Mouse (Mus musculus): Measurements from ENCODE around the gene Msx2. TPM values are rescaled to one million over a fixed set of nuclear protein-coding genes. Genes with fewer than 3 reads are reported as not detected.

Gene Msx2
- polyA plus RNA-seq, 1 experiment from 2014 or later, result 8.3 TPM

DNA sequence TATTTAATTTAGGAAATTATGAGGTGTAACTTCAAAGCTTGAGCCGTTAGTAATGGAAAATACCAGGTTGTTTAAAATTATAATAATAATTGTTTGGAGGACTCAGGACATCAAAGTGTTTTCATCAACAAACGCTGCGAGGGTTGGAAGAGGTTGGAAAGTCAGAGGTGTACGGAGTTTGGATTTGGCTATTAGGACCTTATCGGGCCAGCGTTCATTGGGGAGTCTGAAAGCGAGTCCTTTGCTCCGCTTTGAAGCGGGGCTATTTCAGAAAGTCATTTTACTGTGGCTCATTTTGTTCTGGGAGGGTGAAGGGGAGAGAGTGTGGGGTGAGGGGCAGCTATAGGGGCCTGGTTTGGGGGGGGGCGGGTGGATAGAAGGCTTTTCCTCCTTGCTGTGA lies 8.9 kb downstream of the Msx2 start:
- Histone ChIP-seq H3K4me1 (replicated peaks) (peaks cover 48% of the 10 kb centered on the region), H3K9ac (no peak overlapping the region), H3K36me3 (no peaks in the 10 kb centered on the region), H3K27me3 (peaks cover 90% of the 10 kb centered on the region), H3K27ac (0 out of 2 replicates have a peak overlapping the region, but pooled peaks have one; percentile 35), H3K4me2 (peak overlapping the region; percentile 42), H3K9me3 (no peaks in the 10 kb centered on the region), H3K4me3 (no peak overlapping the region)
- WGBS, result 4% methylated on average over 10 of the region's 10 CpGs
- ATAC-seq (ENCODE audit: low FRiP score), result no peak

GRCm38 (mm10) chr13:53463037-53463436 lies 9.8 kb downstream of the Msx2 start:
- 2% methylated on average over 7 of the region's 7 CpGs for WGBS
- peaks cover 88% of the 10 kb centered on the region for H3K27me3 ChIP-seq

DNA sequence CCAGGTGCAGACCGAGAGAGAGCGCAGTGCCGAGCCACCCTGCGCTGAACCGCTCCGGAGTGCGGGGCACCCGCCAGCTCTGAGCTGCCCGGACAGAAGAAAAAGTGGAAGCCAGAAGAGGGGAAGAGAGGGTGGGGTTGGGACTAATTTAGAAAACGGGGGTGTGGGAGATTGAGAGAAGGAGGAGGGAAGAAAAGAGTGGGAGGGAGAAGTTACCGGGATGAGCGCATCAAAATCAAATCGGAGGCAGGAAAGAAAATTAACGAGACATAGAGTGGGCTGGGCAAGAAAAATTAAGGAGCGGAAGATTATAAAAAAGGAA lies 10.3 kb downstream of the Msx2 start:
- Histone ChIP-seq H3K9ac (peak overlapping the region; percentile 66), H3K36me3 (no peaks in the 10 kb centered on the region), H3K4me3 (peak overlapping the region; percentile 37), H3K27me3 (peaks cover 87% of the 10 kb centered on the region), H3K9me3 (no peaks in the 10 kb centered on the region), H3K27ac (no peak overlapping the region), H3K4me1 (replicated peaks) (peaks cover 43% of the 10 kb centered on the region), H3K4me2 (peak overlapping the region; percentile 71)
- 0 out of 2 replicates have a peak, but pooled peaks have one; percentile 19 for ATAC-seq (ENCODE audit: low FRiP score)
- WGBS, result 1% methylated on average over 15 of the region's 15 CpGs

More at GRCm38 (mm10) chr13:53463037-53463436, 9.8 kb downstream of the Msx2 start:
- H3K27ac ChIP-seq, result peak overlapping the region; percentile 30; the same call in 1 of the 2 replicates
- 0 out of 2 replicates have a peak, but pooled peaks have one; percentile 44 for ATAC-seq (ENCODE audit: low FRiP score)
- peak overlapping the region; percentile 37 for H3K4me3 ChIP-seq
- H3K36me3 ChIP-seq, result no peaks in the 10 kb centered on the region
- H3K4me2 ChIP-seq, result peak overlapping the region; percentile 71
- H3K9me3 ChIP-seq, result no peaks in the 10 kb centered on the region
- no peak overlapping the region for H3K9ac ChIP-seq
- H3K4me1 ChIP-seq (replicated peaks), result peaks cover 45% of the 10 kb centered on the region

GRCm38 (mm10) chr13:53461855-53462648 lies 10.8 kb downstream of the Msx2 start:
- Histone ChIP-seq H3K27me3 (peaks cover 82% of the 10 kb centered on the region), H3K9ac (peak overlapping the region; percentile 66), H3K4me1 (replicated peaks) (peaks cover 43% of the 10 kb centered on the region), H3K27ac (no peak overlapping the region), H3K4me3 (peak overlapping the region; percentile 37), H3K36me3 (no peaks in the 10 kb centered on the region), H3K4me2 (peak overlapping the region; percentile 71), H3K9me3 (no peaks in the 10 kb centered on the region)
- ATAC-seq (ENCODE audit: low FRiP score), result peak; percentile 50; the same call in 1 of the 2 replicates
- under 1% methylated on average over 51 of the region's 51 CpGs for WGBS

GRCm38 (mm10) chr13:53461346-53461745 lies 11.5 kb downstream of the Msx2 start:
- peaks cover 75% of the 10 kb centered on the region for H3K27me3 ChIP-seq
- peaks cover 43% of the 10 kb centered on the region for H3K4me1 ChIP-seq (replicated peaks)
- H3K4me2 ChIP-seq, result peak overlapping the region; percentile 71; the same call in 1 of the 2 replicates
- no peak overlapping the region for H3K27ac ChIP-seq
- H3K9ac ChIP-seq, result no peak overlapping the region
- no peaks in the 10 kb centered on the region for H3K9me3 ChIP-seq
- no peaks in the 10 kb centered on the region for H3K36me3 ChIP-seq
- WGBS, result 22% methylated on average over 2 of the region's 2 CpGs
- H3K4me3 ChIP-seq, result no peak overlapping the region
- no peak for ATAC-seq (ENCODE audit: low FRiP score)

DNA sequence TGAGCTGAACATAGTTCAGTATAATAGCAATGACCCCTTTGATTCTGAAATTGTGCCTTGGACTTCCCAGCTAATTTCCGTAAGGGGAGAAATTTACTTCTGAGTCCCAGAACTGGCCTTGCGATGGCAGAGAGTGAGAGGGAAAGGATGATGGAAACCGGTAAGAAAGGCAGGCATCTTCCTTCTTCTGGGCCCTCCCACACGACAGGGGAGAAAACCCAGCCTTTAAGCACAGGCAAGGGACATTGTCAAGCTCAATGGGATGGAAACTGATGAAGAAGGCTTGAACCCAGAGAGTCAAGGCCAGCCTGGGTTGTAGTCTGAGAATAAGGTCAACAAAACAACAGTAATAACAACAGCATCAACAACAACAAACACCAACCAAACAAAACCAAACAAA lies 14.1 kb downstream of the Msx2 start:
- H3K4me1 ChIP-seq (replicated peaks), result peaks cover 38% of the 10 kb centered on the region
- no peak for ATAC-seq (ENCODE audit: low FRiP score)
- H3K9ac ChIP-seq, result no peak overlapping the region
- H3K36me3 ChIP-seq, result no peaks in the 10 kb centered on the region
- peaks cover 58% of the 10 kb centered on the region for H3K27me3 ChIP-seq
- H3K9me3 ChIP-seq, result no peaks in the 10 kb centered on the region
- H3K4me2 ChIP-seq, result no peak overlapping the region
- WGBS, result 67% methylated on average over 4 of the region's 4 CpGs
- no peak overlapping the region for H3K4me3 ChIP-seq
- H3K27ac ChIP-seq, result no peak overlapping the region

DNA sequence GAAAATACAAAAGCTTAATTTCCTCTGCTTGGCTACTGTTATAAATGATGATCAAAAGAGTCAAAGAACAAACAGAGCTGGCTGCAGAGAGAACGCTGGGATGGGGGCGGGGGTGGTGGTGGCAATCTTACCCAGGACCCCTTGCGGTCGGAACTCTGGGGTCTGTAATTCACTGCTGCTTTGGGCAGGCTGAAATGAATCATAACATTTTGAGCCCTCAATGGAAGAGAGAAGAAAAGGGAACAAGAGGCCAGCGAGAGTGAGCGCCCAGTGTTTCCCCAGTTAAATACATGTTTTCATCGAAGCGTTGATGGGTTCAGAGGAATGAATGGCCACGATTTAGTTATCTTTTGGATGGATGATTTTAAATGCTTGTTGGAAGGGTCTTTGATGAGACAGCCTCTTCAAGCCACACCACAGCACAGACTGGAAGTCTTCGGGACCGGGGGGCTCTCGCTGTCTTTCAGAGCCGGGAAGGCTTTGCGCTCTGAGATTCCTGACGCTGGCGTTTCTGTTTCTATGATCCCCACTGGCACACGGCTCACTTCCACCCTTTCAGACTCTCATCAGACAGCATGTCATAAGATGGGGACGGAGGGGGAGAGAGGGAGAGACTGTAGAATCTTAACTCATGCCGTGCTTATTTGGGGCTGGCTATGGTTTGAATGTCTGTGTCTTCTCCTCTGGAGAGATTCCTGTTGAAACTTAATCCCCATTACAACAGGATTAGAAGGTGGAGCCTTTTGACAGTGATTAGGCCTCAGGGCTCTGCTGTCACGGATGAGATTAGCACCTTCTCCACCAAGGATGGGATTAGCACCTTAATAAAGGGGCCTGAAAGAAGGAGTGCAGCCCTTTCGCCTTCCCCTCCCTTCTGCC lies 17.8 kb downstream of the Msx2 start:
- H3K4me3 ChIP-seq, result peak overlapping the region; percentile 37
- H3K4me2 ChIP-seq, result peak overlapping the region; percentile 63
- peaks cover 20% of the 10 kb centered on the region for H3K4me1 ChIP-seq (replicated peaks)
- H3K27me3 ChIP-seq, result peaks cover 37% of the 10 kb centered on the region
- ATAC-seq (ENCODE audit: low FRiP score), result peak; percentile 83
- peak overlapping the region; percentile 78 for H3K27ac ChIP-seq
- WGBS, result 5% methylated on average over 21 of the region's 21 CpGs
- H3K36me3 ChIP-seq, result no peaks in the 10 kb centered on the region
- H3K9me3 ChIP-seq, result no peaks in the 10 kb centered on the region
- peak overlapping the region; percentile 72 for H3K9ac ChIP-seq

DNA sequence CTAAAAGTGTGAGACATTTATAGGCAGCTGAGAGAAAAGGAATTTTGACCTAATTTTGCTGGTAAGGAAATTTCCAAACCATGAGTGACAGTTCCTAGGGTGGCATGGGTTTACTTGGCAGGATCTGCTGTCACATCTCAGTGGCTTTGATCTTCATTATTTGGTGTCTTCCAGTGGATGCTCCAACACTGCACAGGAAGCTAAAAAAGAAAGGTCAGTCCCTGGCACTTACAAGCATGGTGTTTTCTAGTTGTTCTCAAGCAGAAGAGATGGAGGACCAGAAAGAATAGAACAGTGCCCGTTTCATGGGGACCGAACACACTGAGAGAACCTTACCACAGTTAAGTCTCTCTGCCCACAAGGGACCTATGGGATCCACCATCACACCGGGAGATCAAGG lies 18.9 kb downstream of the Msx2 start:
- Histone ChIP-seq H3K27me3 (peaks cover 29% of the 10 kb centered on the region), H3K9me3 (no peaks in the 10 kb centered on the region), H3K9ac (no peak overlapping the region), H3K27ac (no peak overlapping the region), H3K4me3 (no peak overlapping the region), H3K4me1 (replicated peaks) (peaks cover 20% of the 10 kb centered on the region), H3K4me2 (no peak overlapping the region), H3K36me3 (no peaks in the 10 kb centered on the region)
- WGBS, result 92% methylated on average over 3 of the region's 3 CpGs
- no peak for ATAC-seq (ENCODE audit: low FRiP score)

- H3K4me2 ChIP-seq, result no peak overlapping the region
- no peak for ATAC-seq (ENCODE audit: low FRiP score)
- WGBS, result 23% methylated on average over 6 of the region's 6 CpGs
- H3K4me1 ChIP-seq (replicated peaks), result peaks cover 2% of the 10 kb centered on the region
- H3K4me3 ChIP-seq, result no peak overlapping the region
- H3K36me3 ChIP-seq, result no peaks in the 10 kb centered on the region
- no peak overlapping the region for H3K9ac ChIP-seq
- H3K27ac ChIP-seq, result no peak overlapping the region
- H3K9me3 ChIP-seq, result no peaks in the 10 kb centered on the region
- peaks cover 9% of the 10 kb centered on the region; the same call in 1 of the 2 replicates for H3K27me3 ChIP-seq
Observed at GRCm38 (mm10) chr13:53447609-53448008, 25.3 kb downstream of the Msx2 start.

GRCm38 (mm10) chr13:53443602-53444001 lies 29.3 kb downstream of the Msx2 start:
- no peak for ATAC-seq (ENCODE audit: low FRiP score)
- H3K27ac ChIP-seq, result no peak overlapping the region
- H3K4me2 ChIP-seq, result no peak overlapping the region
- no peak overlapping the region for H3K4me3 ChIP-seq
- H3K27me3 ChIP-seq, result peaks cover 3% of the 10 kb centered on the region; the same call in 1 of the 2 replicates
- no peak overlapping the region for H3K9ac ChIP-seq
- 31% methylated on average over 3 of the region's 3 CpGs for WGBS
- no peaks in the 10 kb centered on the region for H3K9me3 ChIP-seq
- H3K4me1 ChIP-seq (replicated peaks), result peaks cover 9% of the 10 kb centered on the region
- H3K36me3 ChIP-seq, result no peaks in the 10 kb centered on the region

- Histone ChIP-seq H3K36me3 (no peaks in the 10 kb centered on the region), H3K27ac (no peak overlapping the region), H3K4me3 (peak overlapping the region; percentile 26), H3K9me3 (no peaks in the 10 kb centered on the region), H3K9ac (peak overlapping the region; percentile 24; the same call in 1 of the 2 replicates), H3K4me2 (peak overlapping the region; percentile 48), H3K4me1 (replicated peaks) (peaks cover 9% of the 10 kb centered on the region), H3K27me3 (peaks cover 3% of the 10 kb centered on the region; the same call in 1 of the 2 replicates)
- ATAC-seq (ENCODE audit: low FRiP score), result no peak
- WGBS, result 36% methylated on average over 25 of the region's 25 CpGs
Observed at GRCm38 (mm10) chr13:53442168-53442980, 30.5 kb downstream of the Msx2 start.
